Mouse (Mus musculus): ENCODE results near the gene Map3k1. TPM values are rescaled to one million over a fixed set of nuclear protein-coding genes. Genes with fewer than 3 reads are reported as not detected.

Map3k1 gene
- polyA plus RNA-seq, 1 experiment from 2014 or later: 12.5 TPM

GRCm38 (mm10) chr13:111756986-111757385 is 51.8 kb downstream of the Map3k1 start:
- H3K4me3 ChIP-seq: no peak overlapping the region
- no peak overlapping the region for H3K4me2 ChIP-seq
- no peak overlapping the region for H3K9ac ChIP-seq
- no peak overlapping the region for H3K27ac ChIP-seq (replicated peaks)
- H3K4me1 ChIP-seq: no peaks in the 10 kb centered on the region
- H3K27me3 ChIP-seq (replicated peaks): no peaks in the 10 kb centered on the region
- WGBS: 88% methylated on average over 6 of the region's 6 CpGs
- H3K36me3 ChIP-seq: peaks cover 98% of the 10 kb centered on the region
- no peak for ATAC-seq (ENCODE audit: extremely low read depth, insufficient number of reproducible peaks, low FRiP score, low TSS enrichment)
- no peaks in the 10 kb centered on the region for H3K9me3 ChIP-seq

- Histone ChIP-seq H3K27ac (replicated peaks) (no peak overlapping the region), H3K4me1 (no peaks in the 10 kb centered on the region), H3K4me3 (no peak overlapping the region), H3K9me3 (no peaks in the 10 kb centered on the region), H3K4me2 (no peak overlapping the region), H3K36me3 (peaks cover 99% of the 10 kb centered on the region), H3K27me3 (replicated peaks) (no peaks in the 10 kb centered on the region), H3K9ac (no peak overlapping the region)
- ATAC-seq (ENCODE audit: extremely low read depth, insufficient number of reproducible peaks, low FRiP score, low TSS enrichment): no peak
- 93% methylated on average over 15 of the region's 15 CpGs for WGBS
Observed at GRCm38 (mm10) chr13:111755937-111756336, 52.9 kb downstream of the Map3k1 start.

- WGBS: 95% methylated on average over 18 of the region's 18 CpGs
- H3K36me3 ChIP-seq: peaks cover 99% of the 10 kb centered on the region
- H3K9me3 ChIP-seq: no peaks in the 10 kb centered on the region
- no peaks in the 10 kb centered on the region for H3K4me1 ChIP-seq
- H3K27me3 ChIP-seq (replicated peaks): no peaks in the 10 kb centered on the region
- H3K4me3 ChIP-seq: no peak overlapping the region
- no peak overlapping the region for H3K4me2 ChIP-seq
- no peak overlapping the region for H3K9ac ChIP-seq
- H3K27ac ChIP-seq (replicated peaks): no peak overlapping the region
- no peak for ATAC-seq (ENCODE audit: extremely low read depth, insufficient number of reproducible peaks, low FRiP score, low TSS enrichment)
Observed at GRCm38 (mm10) chr13:111755377-111755776, 53.4 kb downstream of the Map3k1 start.

- WGBS: 84% methylated on average over 6 of the region's 6 CpGs
- no peak overlapping the region for H3K4me2 ChIP-seq
- no peaks in the 10 kb centered on the region for H3K4me1 ChIP-seq
- H3K9me3 ChIP-seq: no peaks in the 10 kb centered on the region
- no peak for ATAC-seq (ENCODE audit: extremely low read depth, insufficient number of reproducible peaks, low FRiP score, low TSS enrichment)
- H3K27ac ChIP-seq (replicated peaks): no peak overlapping the region
- H3K4me3 ChIP-seq: no peak overlapping the region
- H3K9ac ChIP-seq: no peak overlapping the region
- no peaks in the 10 kb centered on the region for H3K27me3 ChIP-seq (replicated peaks)
- H3K36me3 ChIP-seq: peaks cover 100% of the 10 kb centered on the region
Observed at GRCm38 (mm10) chr13:111753321-111753720, 55.5 kb downstream of the Map3k1 start.

- WGBS: 94% methylated on average over 28 of the region's 28 CpGs
Observed at GRCm38 (mm10) chr13:111748301-111749062, 60.3 kb downstream of the Map3k1 start.

GRCm38 (mm10) chr13:111746831-111747230 is 62.0 kb downstream of the Map3k1 start:
- WGBS: 84% methylated on average over 5 of the region's 5 CpGs
- Histone ChIP-seq H3K4me1 (0 out of 2 replicates have a peak, but pooled peaks cover 8% of the 10 kb centered on the region), H3K27ac (replicated peaks) (no peak overlapping the region), H3K9ac (no peak overlapping the region), H3K27me3 (replicated peaks) (no peaks in the 10 kb centered on the region), H3K4me2 (no peak overlapping the region), H3K9me3 (no peaks in the 10 kb centered on the region), H3K36me3 (peaks cover 49% of the 10 kb centered on the region), H3K4me3 (no peak overlapping the region)
- no peak for ATAC-seq (ENCODE audit: extremely low read depth, insufficient number of reproducible peaks, low FRiP score, low TSS enrichment)

More at GRCm38 (mm10) chr13:111748301-111749062, 60.3 kb downstream of the Map3k1 start:
- Histone ChIP-seq H3K27ac (replicated peaks) (no peak overlapping the region), H3K4me3 (no peak overlapping the region), H3K4me2 (no peak overlapping the region), H3K4me1 (0 out of 2 replicates have a peak, but pooled peaks cover 8% of the 10 kb centered on the region), H3K36me3 (peaks cover 66% of the 10 kb centered on the region), H3K9ac (no peak overlapping the region), H3K27me3 (replicated peaks) (no peaks in the 10 kb centered on the region), H3K9me3 (no peaks in the 10 kb centered on the region)
- ATAC-seq (ENCODE audit: extremely low read depth, insufficient number of reproducible peaks, low FRiP score, low TSS enrichment): no peak

- no peak overlapping the region for H3K27ac ChIP-seq (replicated peaks)
- 78% methylated on average over 7 of the region's 7 CpGs for WGBS
- no peak for ATAC-seq (ENCODE audit: extremely low read depth, insufficient number of reproducible peaks, low FRiP score, low TSS enrichment)
- H3K27me3 ChIP-seq (replicated peaks): no peaks in the 10 kb centered on the region
- no peak overlapping the region for H3K4me3 ChIP-seq
- 0 out of 2 replicates have a peak, but pooled peaks cover 8% of the 10 kb centered on the region for H3K4me1 ChIP-seq
- no peaks in the 10 kb centered on the region for H3K9me3 ChIP-seq
- no peak overlapping the region for H3K4me2 ChIP-seq
- no peak overlapping the region for H3K9ac ChIP-seq
- H3K36me3 ChIP-seq: peaks cover 33% of the 10 kb centered on the region
Observed at GRCm38 (mm10) chr13:111745216-111745615, 63.6 kb downstream of the Map3k1 start.

GRCm38 (mm10) chr13:111744233-111745000 is 64.4 kb downstream of the Map3k1 start:
- Histone ChIP-seq H3K27me3 (replicated peaks) (no peaks in the 10 kb centered on the region), H3K9ac (no peak overlapping the region), H3K4me2 (no peak overlapping the region), H3K9me3 (no peaks in the 10 kb centered on the region), H3K4me3 (no peak overlapping the region), H3K4me1 (0 out of 2 replicates have a peak, but pooled peaks cover 8% of the 10 kb centered on the region), H3K36me3 (peaks cover 25% of the 10 kb centered on the region), H3K27ac (replicated peaks) (no peak overlapping the region)
- 59% methylated on average over 6 of the region's 6 CpGs for WGBS
- ATAC-seq (ENCODE audit: extremely low read depth, insufficient number of reproducible peaks, low FRiP score, low TSS enrichment): no peak

GRCm38 (mm10) chr13:111741991-111742615 is 66.7 kb downstream of the Map3k1 start:
- H3K4me2 ChIP-seq: no peak overlapping the region
- H3K4me3 ChIP-seq: no peak overlapping the region
- no peak overlapping the region for H3K27ac ChIP-seq (replicated peaks)
- 0 out of 2 replicates have a peak, but pooled peaks cover 8% of the 10 kb centered on the region for H3K4me1 ChIP-seq
- H3K9ac ChIP-seq: no peak overlapping the region
- peaks cover 5% of the 10 kb centered on the region for H3K36me3 ChIP-seq
- H3K9me3 ChIP-seq: peaks cover 6% of the 10 kb centered on the region; the same call in 1 of the 2 replicates
- H3K27me3 ChIP-seq (replicated peaks): no peaks in the 10 kb centered on the region
- 53% methylated on average over 6 of the region's 6 CpGs for WGBS
- ATAC-seq (ENCODE audit: extremely low read depth, insufficient number of reproducible peaks, low FRiP score, low TSS enrichment): no peak

- Histone ChIP-seq H3K4me2 (no peak overlapping the region), H3K27ac (replicated peaks) (no peak overlapping the region), H3K9ac (no peak overlapping the region), H3K9me3 (peaks cover 6% of the 10 kb centered on the region; the same call in 1 of the 2 replicates), H3K27me3 (replicated peaks) (no peaks in the 10 kb centered on the region), H3K36me3 (no peaks in the 10 kb centered on the region), H3K4me3 (no peak overlapping the region), H3K4me1 (0 out of 2 replicates have a peak, but pooled peaks cover 8% of the 10 kb centered on the region)
- WGBS: 64% methylated on average over 7 of the region's 7 CpGs
- ATAC-seq (ENCODE audit: extremely low read depth, insufficient number of reproducible peaks, low FRiP score, low TSS enrichment): no peak
Observed at GRCm38 (mm10) chr13:111741204-111741990, 67.4 kb downstream of the Map3k1 start.
